Mouse (Mus musculus) heart, adult 2 months (tissue): Measurements from ENCODE around the gene Cdk17. TPM values are rescaled to one million over a fixed set of nuclear protein-coding genes. Genes with fewer than 3 reads are reported as not detected.

ENCODE experiments used
- DNase-seq, 2 experiments: peaks; one replicate each; pipeline ENCODE4 v3.0.0; 2021
- H3K27ac ChIP-seq: fragments of 200-600 bp; 2 replicates; pipeline ENCODE4 v1.8.1; 2022
- H3K27me3 ChIP-seq: fragments of 200-500 bp; 2 replicates; pipeline ENCODE4 v1.6.1; 2012; ENCODE audit warnings: mild to moderate bottlenecking, low read length, inconsistent platforms, mixed read lengths; ENCODE audit not compliant: control insufficient read depth, insufficient read depth
- H3K36me3 ChIP-seq: fragments of 200-500 bp; 2 replicates; pipeline ENCODE4 v1.6.1; 2012; ENCODE audit warnings: low read length, inconsistent platforms; ENCODE audit not compliant: control insufficient read depth, insufficient read depth
- H3K4me1 ChIP-seq: fragments of 200-500 bp; 2 replicates; pipeline ENCODE4 v1.6.1; 2011; ENCODE audit warnings: low read length; ENCODE audit not compliant: control insufficient read depth, insufficient read depth
- H3K4me3 ChIP-seq: fragments of 200-600 bp; 2 replicates; pipeline ENCODE4 v1.8.1; 2022
- H3K79me2 ChIP-seq: fragments of 200-500 bp; replicated peaks from 2 replicates; pipeline ENCODE4 v1.6.1; 2012; ENCODE audit warnings: mild to moderate bottlenecking, inconsistent platforms, low read length, moderate library complexity, mixed read lengths; ENCODE audit not compliant: control insufficient read depth, insufficient read depth
- H3K9ac ChIP-seq: fragments of 200-500 bp; 2 replicates; pipeline ENCODE4 v1.6.1; 2012; ENCODE audit warnings: low read depth, mild to moderate bottlenecking, control low read depth, inconsistent platforms, low read length, mixed read lengths
- CTCF ChIP-seq: fragments of 200-600 bp; IDR thresholded peaks from 2 replicates; pipeline ENCODE4 v1.8.1; 2022; ENCODE audit warnings: antibody characterized with exemption, mild to moderate bottlenecking, moderate library complexity
- EP300 ChIP-seq: fragments of 200-500 bp; IDR thresholded peaks from 2 replicates; pipeline ENCODE4 v1.6.1; 2011; ENCODE audit warnings: low read depth, low read length, control low read depth; ENCODE audit not compliant: insufficient read depth
- POLR2A ChIP-seq: fragments of 200-500 bp; IDR thresholded peaks from 2 replicates; pipeline ENCODE4 v1.6.1; 2011; ENCODE audit warnings: mild to moderate bottlenecking, low read depth, low read length, control low read depth; ENCODE audit not compliant: insufficient read depth
- WGBS: fragments of 180-500 bp; shearing (Covaris S2); methylation state at CpG from one replicate; pipeline ENCODE4 v1.1.7; 2018; 5-methylcytosine and 5-hydroxymethylcytosine counted together
- intact Hi-C: fragments of 180-260 bp; cut with DNase I; formaldehyde crosslinking; loops from one replicate; pipeline ENCODE4 v1.15.1; 2025
- polyA plus RNA-seq: library from polyadenylated mRNA; depleted of rRNA; stranded (reverse); fragments of >200 nt; gene quantifications from 2 replicates; pipeline ENCODE4 v1.2.3, GENCODE M21; 2012
- total RNA-seq, 2 experiments: library from RNA; stranded (reverse); gene quantifications; 2 replicates each; pipeline ENCODE4 v1.2.3; 2021

Gene Cdk17
- total and polyA plus RNA-seq, 3 experiments: 14.3 to 18.8 (median 16.6) TPM

- H3K79me2 ChIP-seq: no peaks in the 10 kb centered on the region
- H3K4me3 ChIP-seq: no peak overlapping the region
- H3K36me3 ChIP-seq: peaks cover 24% of the 10 kb centered on the region
- intact Hi-C loops: loop anchor here (2.0 kb wide), 1 partner anchor 38 kb away; no protein-coding TSS in a partner anchor
- TF ChIP-seq CTCF: no peak
- no peak for TF ChIP-seq POLR2A
- TF ChIP-seq EP300: no peak
- H3K4me1 ChIP-seq: peaks cover 3% of the 10 kb centered on the region
- no peak overlapping the region for H3K27ac ChIP-seq
- no peak overlapping the region for H3K9ac ChIP-seq
- H3K27me3 ChIP-seq: no peaks in the 10 kb centered on the region
- 46% methylated on average over 24 of the region's 24 CpGs for WGBS
- DNase-seq: no peak
These were observed 90.0 kb downstream of the Cdk17 start for GRCm38 (mm10) chr10:93250436-93251317.

- intact Hi-C loops: loop anchor here (2.0 kb wide), 1 partner anchor 37 kb away; no protein-coding TSS in a partner anchor
- Histone ChIP-seq H3K9ac (no peak overlapping the region), H3K4me3 (no peak overlapping the region), H3K27ac (no peak overlapping the region), H3K27me3 (no peaks in the 10 kb centered on the region), H3K36me3 (peaks cover 26% of the 10 kb centered on the region), H3K4me1 (peaks cover 4% of the 10 kb centered on the region), H3K79me2 (no peaks in the 10 kb centered on the region)
- TF ChIP-seq EP300 (no peak), CTCF (no peak), POLR2A (no peak)
- WGBS: 82% methylated on average over 8 of the region's 8 CpGs
- DNase-seq: no peak
These were observed 90.8 kb downstream of the Cdk17 start for GRCm38 (mm10) chr10:93251426-93251825.

GRCm38 (mm10) chr10:93252661-93253060, 92.0 kb downstream of the Cdk17 start:
- DNase-seq: no peak
- no peaks in the 10 kb centered on the region for H3K27me3 ChIP-seq
- no peak overlapping the region for H3K4me3 ChIP-seq
- no peaks in the 10 kb centered on the region for H3K79me2 ChIP-seq
- no peak overlapping the region for H3K27ac ChIP-seq
- no peak overlapping the region for H3K9ac ChIP-seq
- intact Hi-C loops: no loop called here
- peaks cover 25% of the 10 kb centered on the region for H3K36me3 ChIP-seq
- TF ChIP-seq EP300 (no peak), CTCF (no peak), POLR2A (no peak)
- H3K4me1 ChIP-seq: peaks cover 4% of the 10 kb centered on the region
- 96% methylated on average over 2 of the region's 2 CpGs for WGBS

- TF ChIP-seq POLR2A: no peak
- no peak for TF ChIP-seq EP300
- no peak for TF ChIP-seq CTCF
- 77% methylated on average over 6 of the region's 6 CpGs for WGBS
- Histone ChIP-seq H3K4me1 (peaks cover 3% of the 10 kb centered on the region; the same call in 1 of the 2 replicates), H3K4me3 (no peak overlapping the region), H3K79me2 (no peaks in the 10 kb centered on the region), H3K36me3 (peaks cover 23% of the 10 kb centered on the region), H3K27ac (no peak overlapping the region), H3K27me3 (no peaks in the 10 kb centered on the region), H3K9ac (no peak overlapping the region)
- no peak for DNase-seq
- intact Hi-C loops: no loop called here
These were observed 92.5 kb downstream of the Cdk17 start for GRCm38 (mm10) chr10:93253156-93253555.

- intact Hi-C loops: no loop called here
- H3K79me2 ChIP-seq: no peaks in the 10 kb centered on the region
- H3K27ac ChIP-seq: peak overlapping the region; percentile 52
- peaks cover 3% of the 10 kb centered on the region for H3K4me1 ChIP-seq
- no peaks in the 10 kb centered on the region for H3K27me3 ChIP-seq
- H3K9ac ChIP-seq: no peak overlapping the region
- no peak for DNase-seq
- 43% methylated on average over 13 of the region's 13 CpGs for WGBS
- TF ChIP-seq POLR2A: no peak
- TF ChIP-seq CTCF: no peak
- TF ChIP-seq EP300: no peak
- peaks cover 17% of the 10 kb centered on the region for H3K36me3 ChIP-seq
- no peak overlapping the region for H3K4me3 ChIP-seq
These were observed 94.6 kb downstream of the Cdk17 start for GRCm38 (mm10) chr10:93255294-93255693.

- no peak for TF ChIP-seq CTCF
- TF ChIP-seq EP300: no peak
- no peak for TF ChIP-seq POLR2A
- no peak overlapping the region for H3K4me3 ChIP-seq
- peaks cover 30% of the 10 kb centered on the region for H3K4me1 ChIP-seq
- DNase-seq: no peak
- no peaks in the 10 kb centered on the region for H3K27me3 ChIP-seq
- no peak overlapping the region for H3K27ac ChIP-seq
- no peaks in the 10 kb centered on the region for H3K79me2 ChIP-seq
- no peak overlapping the region for H3K9ac ChIP-seq
- WGBS: 30% methylated on average over 5 of the region's 5 CpGs
- intact Hi-C loops: no loop called here
- peaks cover 26% of the 10 kb centered on the region for H3K36me3 ChIP-seq
These were observed 99.2 kb downstream of the Cdk17 start for GRCm38 (mm10) chr10:93259826-93260225.
